Mouse (Mus musculus) right cerebral cortex, postnatal 10 days (tissue): ENCODE data around the gene Igf1r.

ENCODE experiments used
- DNase-seq, 2 experiments: peaks; one replicate each; pipeline ENCODE4 v3.0.0; 2021; ENCODE audit warnings: low spot score in 2 of 2

Gene Igf1r

DNA sequence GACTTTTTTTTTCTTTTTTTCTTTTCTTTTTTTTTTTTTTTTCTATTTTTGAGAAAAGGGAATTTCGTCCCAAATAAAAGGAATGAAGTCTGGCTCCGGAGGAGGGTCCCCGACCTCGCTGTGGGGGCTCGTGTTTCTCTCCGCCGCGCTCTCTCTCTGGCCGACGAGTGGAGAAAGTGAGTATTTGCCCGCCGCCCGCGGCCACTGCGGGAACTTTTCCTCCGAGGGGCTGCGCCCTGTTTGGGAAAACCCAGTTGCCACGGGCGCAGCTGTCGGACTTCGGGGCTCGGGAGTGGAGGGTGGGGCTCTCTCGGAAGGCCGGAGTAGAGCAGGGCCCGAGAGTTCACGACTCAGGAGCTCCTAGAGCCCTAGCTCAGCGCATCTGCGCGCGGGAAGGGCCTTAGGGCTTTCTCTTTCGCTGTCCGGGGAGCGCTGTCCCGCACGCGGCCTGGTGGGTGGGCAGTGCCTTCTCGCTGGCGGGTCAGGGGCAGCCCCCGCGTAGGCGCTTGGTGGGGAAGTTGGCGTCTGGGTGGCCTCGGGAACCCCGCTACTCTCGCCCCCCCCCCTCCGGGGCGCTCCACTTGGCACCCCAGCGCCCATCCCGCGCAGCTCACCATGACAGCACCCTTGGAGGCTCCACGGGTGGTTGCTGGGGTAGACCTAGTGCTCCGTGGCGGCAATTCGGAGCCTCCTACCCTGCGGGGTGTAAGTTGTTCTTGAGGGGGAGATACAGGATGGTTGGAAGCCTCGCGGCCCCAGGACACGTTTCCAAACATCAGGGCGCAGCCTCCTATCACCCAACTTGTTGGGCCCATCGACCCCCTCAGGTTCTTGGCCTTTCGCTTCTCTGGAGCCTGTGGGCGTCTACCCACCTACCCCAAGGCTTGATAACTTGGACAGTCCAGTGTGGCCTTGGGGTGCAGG lies at the start of gene Igf1r:
Gene Igf1r, plus strand, starts transcription at position 51 of the 924 bp plus-strand sequence.
- peak; percentile 51 to 60 for DNase-seq

- no peak for DNase-seq
Observed at GRCm38 (mm10) chr7:67906358-67906757, 46.3 kb upstream of the Igf1r start.

DNA sequence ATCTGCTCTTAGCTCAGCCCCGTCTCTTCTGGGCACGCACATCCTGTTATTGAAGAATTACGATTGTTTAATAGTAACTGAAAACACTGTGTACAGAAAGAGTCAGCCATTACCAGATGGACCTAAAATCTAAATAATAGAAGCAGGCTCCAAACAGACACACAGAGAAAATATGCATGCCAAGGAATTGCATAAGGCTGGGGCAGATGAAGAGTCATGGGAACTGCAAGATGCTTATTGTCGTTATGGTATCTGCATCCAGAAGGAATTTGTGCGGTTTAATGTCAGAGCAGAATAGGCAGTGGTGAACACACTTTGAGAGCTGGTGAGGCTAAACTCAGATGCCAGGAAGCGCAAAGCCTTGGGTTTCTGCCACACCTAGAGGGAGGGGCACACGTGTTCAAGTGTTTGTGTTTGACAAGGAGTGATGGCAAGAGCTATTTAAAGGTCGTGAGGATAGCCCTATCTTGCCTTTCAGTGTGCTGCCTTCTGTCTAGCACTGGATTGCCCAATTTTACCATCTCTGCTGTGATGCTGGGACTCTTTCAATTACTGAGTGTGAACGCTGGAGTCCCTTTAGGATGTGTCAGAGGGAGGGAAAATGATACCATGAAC lies 44.7 kb upstream of the Igf1r start:
- DNase-seq, result no peak

GRCm38 (mm10) chr7:67910528-67910927 lies 42.1 kb upstream of the Igf1r start:
- DNase-seq, result peak; percentile 27 to 46

DNA sequence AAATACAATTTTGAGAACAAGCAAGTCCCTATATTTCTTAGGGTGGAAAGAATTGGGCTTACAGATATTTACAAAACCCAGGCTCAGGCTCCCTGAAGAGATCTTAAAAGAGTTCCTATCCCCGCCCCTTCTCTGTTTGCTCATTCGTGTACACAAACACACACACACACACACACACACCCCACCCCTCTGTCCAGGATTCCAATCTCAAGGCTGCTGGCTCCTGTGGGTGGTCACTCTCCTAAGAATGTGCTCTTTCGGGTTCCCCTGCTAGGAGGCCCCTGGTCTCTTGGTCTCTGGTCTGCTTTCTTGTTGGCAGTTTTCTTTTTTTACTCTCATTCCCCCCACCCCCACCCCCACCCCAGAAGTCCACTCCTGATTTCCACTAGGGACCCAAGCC lies 41.7 kb upstream of the Igf1r start:
- DNase-seq, result no peak

DNA sequence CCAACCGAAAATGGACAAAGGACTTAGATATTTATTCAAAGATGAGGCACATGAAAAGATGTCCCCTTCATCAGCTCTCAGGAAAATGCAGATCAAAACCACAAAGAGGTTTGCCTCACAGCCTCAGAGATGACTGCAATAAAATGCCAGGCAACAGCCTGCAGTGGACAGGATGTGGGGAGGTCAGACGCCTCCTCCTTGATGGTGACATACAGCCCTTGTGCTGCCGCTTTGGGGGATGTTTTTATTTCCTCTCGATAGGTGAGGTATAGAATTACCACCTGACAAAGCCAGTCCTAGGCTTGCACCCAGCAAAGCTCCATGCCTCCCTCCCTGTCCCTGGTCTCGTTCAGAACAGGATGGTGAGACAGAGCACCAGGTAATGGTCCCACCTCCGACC lies 40.8 kb upstream of the Igf1r start:
- DNase-seq, result no peak

GRCm38 (mm10) chr7:67916960-67917359 lies 35.7 kb upstream of the Igf1r start:
- DNase-seq, result no peak

- no peak for DNase-seq
Observed at GRCm38 (mm10) chr7:67917753-67918152, 34.9 kb upstream of the Igf1r start.

- no peak for DNase-seq
Observed at GRCm38 (mm10) chr7:67919467-67919866, 33.2 kb upstream of the Igf1r start.

DNA sequence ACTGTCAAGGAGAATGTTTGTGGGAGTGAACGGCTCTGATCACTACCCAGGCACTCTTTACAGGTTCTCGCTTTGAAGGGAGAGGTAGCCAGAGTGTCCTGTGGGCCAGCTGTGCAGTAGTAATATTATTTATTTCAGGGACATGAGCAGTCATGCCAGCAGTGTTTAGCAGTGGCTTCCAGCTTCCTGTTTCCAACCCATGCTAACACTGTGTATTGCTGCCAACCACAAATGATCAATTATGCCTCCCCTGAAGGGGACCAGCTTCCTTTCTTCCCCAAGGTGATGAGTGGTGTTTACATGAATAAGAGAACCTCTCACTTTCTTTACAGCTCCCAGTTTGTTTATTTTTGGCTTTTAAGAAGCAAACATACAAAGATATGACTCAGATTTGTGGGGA lies 28.4 kb upstream of the Igf1r start:
- no peak for DNase-seq

DNA sequence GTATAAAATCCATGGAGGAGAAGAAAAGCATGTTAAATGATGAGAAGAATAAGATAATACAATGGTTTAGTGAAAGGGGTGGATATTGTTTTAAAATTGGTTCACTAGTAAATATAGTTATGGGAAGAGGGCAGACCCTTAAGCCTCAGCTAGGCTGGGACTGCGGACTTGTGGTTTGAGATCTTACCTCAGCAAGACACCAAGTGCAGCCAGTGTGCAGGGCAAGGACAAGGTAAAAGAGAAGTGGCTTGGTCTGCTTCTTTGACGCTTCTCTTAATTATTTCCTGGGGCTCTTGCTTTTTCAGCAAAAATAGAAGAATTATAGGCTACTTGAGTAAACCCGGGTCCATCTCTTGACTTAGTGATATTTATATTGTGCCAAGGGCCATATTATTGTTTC lies 22.5 kb upstream of the Igf1r start:
- no peak for DNase-seq

- no peak for DNase-seq
Observed at GRCm38 (mm10) chr7:67936801-67937200, 15.8 kb upstream of the Igf1r start.

DNA sequence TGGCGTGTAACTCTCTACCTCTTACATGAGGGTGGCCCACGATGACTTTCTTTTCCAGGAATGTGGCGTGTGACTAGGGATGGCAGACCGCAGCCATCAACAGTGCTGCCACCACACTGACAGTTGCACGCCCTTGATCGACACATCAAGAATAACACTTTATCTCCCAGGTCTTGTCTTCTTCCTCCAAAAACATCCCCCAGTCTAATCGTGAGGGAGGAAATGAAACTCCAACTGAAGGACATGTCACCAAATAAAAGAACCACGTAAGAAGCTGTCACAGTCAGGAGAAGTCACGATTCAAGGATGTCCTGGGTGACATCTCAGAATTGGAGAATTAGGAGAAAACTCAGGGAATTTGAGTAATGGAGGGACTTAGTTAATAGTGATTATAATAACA lies 8.8 kb upstream of the Igf1r start:
- DNase-seq, result no peak

DNA sequence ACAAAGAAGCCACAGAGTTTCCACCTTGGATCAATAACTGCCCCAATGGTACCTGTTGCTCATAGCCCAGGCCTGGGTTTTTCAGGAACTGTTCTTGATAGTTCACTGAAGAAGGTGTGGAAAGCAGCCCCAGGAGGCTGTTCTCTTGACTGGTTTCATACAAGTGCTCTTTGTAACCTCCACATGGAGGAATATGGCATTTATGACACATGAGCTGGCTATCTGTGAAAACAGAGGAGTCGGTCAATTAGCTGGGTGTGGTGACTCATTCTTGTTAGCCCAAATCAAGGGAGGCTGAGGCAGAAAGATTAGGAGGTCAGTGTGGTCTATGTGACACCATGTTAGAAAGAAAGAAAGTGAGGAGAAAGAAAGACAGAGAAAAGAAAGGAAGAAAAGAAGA lies 5.7 kb upstream of the Igf1r start:
- DNase-seq, result no peak

DNA sequence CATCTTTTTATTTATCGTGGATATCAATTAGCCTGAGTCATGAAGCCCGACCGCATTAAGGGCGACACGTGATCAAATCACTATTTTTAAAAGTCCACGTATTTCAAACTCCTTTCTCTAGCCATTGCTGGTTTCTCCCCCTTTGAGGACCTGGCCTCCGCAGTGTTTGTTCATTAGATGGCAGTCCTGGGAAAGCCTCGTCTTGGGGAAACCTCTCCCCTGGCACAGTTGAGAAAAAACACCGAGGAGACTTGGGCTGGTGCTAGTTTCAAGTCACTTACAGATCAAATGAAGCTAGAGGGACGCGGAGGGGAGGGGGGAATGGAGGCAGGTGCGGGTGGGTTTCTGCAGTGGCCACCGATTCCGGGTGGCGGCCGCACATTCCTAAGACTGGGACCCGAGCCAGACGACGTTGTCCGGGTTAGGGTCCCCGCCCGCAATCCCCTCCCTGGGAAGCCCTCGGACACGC lies 2.2 kb upstream of the Igf1r start:
- DNase-seq, result no peak

DNA sequence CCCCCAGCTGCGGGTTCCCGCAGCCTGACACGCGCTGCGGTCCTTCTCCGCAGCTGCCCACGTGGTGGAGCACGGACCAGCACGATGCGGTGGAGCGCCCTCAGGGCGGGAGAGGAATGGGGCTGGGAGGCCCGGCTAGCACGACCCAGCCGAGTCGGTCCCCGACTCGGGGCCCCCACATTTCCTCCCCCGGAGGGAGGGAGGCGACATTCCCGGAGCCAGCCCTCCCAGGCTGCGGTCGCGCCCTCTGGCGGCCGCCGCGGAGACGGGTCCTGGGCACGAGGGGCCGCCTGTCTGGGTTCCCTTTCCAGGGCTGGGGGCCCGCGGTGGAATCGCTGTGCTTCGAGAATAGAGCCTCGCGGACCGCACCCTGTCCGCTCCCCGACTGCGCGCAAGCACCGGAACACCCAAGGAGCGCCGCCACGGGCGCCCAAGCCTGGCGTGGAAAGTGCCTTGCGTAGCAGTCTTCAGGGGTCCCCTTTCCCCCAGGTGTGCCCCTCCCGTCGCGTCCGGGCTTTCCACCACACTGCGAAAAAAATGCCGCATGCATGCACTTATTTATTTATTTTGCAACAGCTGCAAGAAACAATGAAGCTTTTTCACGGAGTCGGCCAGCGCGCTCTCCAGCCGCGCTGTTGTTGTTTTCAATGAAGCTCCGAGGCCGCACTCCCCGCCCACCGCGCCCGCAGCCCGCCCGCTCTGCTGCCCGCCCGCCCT lies 1.7 kb upstream of the Igf1r start:
- DNase-seq, result peak; percentile 87 to 88

GRCm38 (mm10) chr7:67951532-67952035 lies 1.0 kb upstream of the Igf1r start:
- peak; percentile 96 for DNase-seq

- DNase-seq, result peak; percentile 86 to 89
Observed at GRCm38 (mm10) chr7:67952036-67952681, 468 bp upstream of the Igf1r start.

- DNase-seq, result peak in 1 of 2 experiments; percentile 36
Observed at GRCm38 (mm10) chr7:67953764-67954242, 1.2 kb downstream of the Igf1r start.

- no peak for DNase-seq
Observed at GRCm38 (mm10) chr7:67954591-67955185, 2.1 kb downstream of the Igf1r start.

DNA sequence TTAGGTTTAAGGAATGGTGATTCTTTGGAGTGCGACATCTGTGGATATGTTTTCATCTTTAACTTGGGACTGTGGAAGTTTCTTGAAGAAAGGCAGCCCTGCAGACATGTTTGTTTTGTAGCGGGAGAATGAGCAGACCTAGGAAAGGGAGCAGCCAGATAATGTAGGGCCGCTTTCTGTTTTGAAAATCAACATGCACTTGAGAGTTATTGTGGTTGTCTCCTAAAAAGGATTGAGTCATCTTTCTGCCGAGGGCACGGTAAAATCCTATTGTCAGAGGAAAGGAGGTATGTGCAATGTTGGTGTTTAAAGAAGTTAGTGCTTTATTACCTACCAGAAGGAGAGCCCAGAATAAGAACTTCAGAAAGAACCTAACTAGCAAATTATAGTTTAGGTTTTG lies 2.6 kb downstream of the Igf1r start:
- no peak for DNase-seq
